Mouse (Mus musculus) common myeloid progenitor, adult 5-6 weeks (primary cell): ENCODE measurements around the gene Tmem63a. TPM values are rescaled to one million over a fixed set of nuclear protein-coding genes. Genes with fewer than 3 reads are reported as not detected.

Source experiments
- ATAC-seq: replicated peaks from 2 replicates; pipeline ENCODE4 v1.8.0; 2016; ENCODE audit warnings: low read depth, mild to moderate bottlenecking, moderate TSS enrichment, inconsistent platforms; ENCODE audit not compliant: poor library complexity, severe bottlenecking
- total RNA-seq: library from RNA; stranded (forward); fragments of 200-1000, 187-1606 nt; gene quantifications from 2 replicates; pipeline ENCODE4 v1.2.3, GENCODE M21; 2017

The Tmem63a gene
- total RNA-seq, 1 experiment from 2014 or later: 9.7 TPM

GRCm38 (mm10) chr1:181001621-181002020, 59.5 kb downstream of the Tmem63a start:
- ATAC-seq: no peak

GRCm38 (mm10) chr1:181003790-181004189, 61.6 kb downstream of the Tmem63a start:
- no peak for ATAC-seq

DNA sequence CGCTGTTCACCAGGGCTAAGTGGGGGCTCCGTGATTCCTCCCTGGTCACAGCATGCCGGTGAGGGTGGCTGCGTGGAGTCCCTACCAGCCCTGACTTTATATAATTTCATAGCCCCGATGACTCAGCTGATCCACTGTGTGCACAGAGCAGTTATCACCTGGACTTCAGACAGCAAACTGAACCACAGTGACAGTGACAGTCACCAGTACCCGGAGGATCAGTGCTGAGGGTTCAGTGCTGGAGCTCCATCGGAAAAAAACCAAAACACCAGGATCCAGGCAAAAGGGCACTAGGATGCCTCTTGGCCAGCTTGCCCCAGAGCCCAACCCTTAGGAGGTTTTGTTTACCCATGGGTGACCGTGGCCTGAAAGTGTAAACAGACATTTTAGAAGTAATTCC, 63.2 kb downstream of the Tmem63a start:
- no peak for ATAC-seq

- no peak for ATAC-seq
Observed at GRCm38 (mm10) chr1:181007831-181008230, 65.7 kb downstream of the Tmem63a start.

DNA sequence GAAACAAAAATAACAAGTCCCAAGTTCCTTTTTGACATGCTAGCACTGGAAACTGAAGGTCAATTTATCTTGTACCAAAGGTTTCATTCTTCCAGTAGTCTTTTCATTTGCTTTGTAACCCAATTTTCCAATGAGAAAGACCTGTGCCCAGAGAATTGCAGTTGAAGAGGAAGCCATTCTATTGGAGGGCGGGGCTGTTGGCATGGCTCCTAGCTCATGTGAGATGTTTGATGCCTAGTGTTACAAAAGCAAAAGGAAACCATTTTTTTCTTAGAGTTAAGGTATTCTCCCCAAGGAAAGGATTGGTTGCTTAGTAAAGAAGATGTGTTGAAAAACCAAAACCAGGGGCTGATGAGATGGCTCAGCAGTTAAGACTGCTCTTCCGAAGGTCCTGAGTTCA, 66.1 kb downstream of the Tmem63a start:
- ATAC-seq: no peak

- no peak for ATAC-seq
Observed at GRCm38 (mm10) chr1:181009011-181009590, 67.0 kb downstream of the Tmem63a start.

DNA sequence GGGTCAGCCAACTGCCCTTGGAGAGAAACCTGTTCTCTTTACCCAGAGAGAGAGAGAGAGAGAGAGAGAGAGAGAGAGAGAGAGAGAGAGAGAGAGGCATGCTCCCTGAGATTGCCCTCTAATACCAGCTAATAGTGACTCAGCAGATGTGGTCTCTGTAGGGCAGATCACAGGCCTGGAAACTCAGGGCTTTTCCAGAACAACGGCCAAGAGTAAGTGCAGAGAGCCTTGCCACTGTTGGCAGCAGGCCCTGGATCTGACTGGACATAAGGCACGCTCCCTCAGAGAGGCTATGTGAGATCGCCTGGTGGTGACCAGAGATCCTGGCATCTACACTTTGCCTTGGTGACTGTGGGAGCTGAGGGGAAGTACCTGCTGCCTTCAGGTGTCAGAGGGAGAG, 67.6 kb downstream of the Tmem63a start:
- ATAC-seq: peak; percentile 60; the same call in 1 of the 2 replicates

- no peak for ATAC-seq
Observed at GRCm38 (mm10) chr1:181010171-181010932, 68.2 kb downstream of the Tmem63a start.

DNA sequence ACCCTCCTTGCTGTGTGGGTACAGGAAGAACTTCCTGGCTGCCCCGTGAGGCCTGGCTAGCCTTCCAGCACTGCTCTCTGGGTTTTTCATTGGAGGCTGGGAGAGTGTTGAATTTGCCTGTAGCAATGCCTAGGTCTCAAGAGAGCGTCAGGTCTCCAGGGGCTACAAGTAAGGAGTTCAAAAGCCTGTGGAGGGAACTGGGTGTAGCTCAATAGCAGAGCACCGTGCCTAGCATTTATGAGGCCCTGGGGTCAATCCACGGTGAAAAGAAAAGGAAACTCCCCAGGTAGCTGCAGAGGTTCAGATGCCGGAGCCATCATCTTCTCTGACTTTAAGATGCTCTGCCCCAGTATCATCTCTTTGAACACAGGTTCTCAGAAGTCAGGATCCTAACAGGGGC, 69.5 kb downstream of the Tmem63a start:
- ATAC-seq: no peak

- no peak for ATAC-seq
Observed at GRCm38 (mm10) chr1:181012416-181012815, 70.3 kb downstream of the Tmem63a start.

DNA sequence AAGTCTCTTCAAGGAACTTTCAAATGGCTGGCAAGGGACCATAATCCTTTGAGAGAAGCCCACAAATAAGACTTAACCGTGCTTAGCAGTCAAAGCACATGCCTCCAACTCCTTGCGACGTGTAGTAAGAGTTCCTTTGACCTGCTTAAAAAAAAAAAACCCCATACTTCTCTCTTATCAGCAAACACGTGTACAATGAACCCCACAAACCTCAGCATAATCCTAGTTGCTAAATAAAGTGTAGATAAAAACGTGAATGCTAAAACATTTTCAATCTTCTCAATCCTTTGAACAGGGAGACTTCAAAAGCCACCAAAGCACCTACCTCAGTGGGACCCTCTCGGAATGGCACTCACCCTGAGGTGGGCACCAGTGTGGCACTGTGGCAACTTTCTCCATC, 71.3 kb downstream of the Tmem63a start:
- ATAC-seq: no peak

DNA sequence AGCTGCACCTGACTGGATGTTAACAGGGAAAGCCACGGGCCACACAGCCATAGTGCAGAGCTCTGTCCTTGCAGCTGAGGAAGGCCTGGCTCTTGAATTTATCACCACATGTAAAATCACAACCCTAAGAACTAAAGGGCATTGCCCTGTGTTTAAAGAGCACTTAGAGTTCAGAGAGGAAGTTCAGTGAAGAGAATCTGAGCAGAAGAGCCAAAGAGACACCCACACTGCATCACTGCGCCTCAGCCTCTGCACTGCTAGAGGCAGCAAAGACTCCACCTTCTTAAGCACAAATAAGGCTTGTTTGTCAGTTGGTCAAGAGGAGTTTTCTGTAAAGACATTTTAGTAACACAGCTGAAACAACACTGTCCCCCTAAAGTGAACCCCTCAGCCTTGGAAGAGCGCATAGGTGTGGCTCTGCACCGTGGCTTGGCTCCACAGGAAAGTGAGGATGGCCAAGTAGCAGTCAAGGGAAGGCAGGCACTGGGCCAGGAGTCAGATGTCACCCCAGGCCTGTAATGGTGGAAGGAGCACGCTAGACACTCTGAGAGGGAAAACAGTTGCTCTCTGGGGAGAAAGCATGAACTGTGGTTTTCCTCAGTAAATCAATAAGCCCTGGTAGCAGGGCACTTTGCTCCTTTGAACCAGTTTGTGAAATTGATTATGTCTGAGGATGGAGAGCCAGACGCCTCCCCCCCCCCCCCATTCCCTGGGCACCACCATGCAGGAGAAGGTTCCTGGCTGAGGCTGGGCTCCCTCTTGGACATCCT, 72.8 kb downstream of the Tmem63a start:
- ATAC-seq: no peak

DNA sequence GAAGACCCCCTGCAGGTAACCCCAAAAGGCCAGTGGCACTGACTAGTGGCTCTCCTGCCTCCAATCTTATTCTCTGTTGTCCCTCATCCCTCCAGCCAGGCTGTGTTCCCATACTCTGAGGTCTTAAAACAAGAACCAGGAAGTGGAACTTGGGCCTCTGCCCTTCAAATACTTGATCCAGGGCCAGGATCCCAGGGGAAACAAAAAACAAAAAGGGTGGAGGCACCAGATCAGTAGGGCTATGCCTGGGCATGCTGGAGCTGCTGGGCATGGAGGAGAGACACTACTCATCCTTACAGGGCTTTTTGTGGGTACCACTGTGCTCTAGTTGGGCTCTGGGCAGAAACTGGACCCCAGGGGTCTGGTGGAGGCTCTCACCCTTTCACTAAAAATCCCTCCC, 73.4 kb downstream of the Tmem63a start:
- no peak for ATAC-seq

DNA sequence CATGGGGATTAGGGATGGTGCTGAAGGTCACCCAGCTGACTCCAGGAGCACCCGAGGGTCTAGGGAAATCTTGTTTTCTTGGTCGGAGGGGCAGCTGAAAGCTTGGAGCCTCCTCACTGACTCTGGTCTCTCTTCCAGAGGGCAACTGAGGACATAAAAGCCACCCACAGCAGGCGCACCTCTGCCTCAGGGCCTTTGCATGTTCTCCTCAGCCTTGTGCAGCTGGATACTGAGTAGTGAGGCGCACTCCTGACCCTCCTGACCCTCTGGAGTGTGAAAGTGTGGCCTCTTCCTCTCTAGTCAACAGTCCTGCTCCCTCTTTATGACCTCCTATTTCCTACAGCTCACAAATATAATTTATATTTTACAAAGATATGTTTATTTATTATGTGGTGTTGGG, 73.9 kb downstream of the Tmem63a start:
- ATAC-seq: no peak

- peak; percentile 62 for ATAC-seq
Observed at GRCm38 (mm10) chr1:181016532-181017131, 74.5 kb downstream of the Tmem63a start.

- peak; percentile 68 for ATAC-seq
Observed at GRCm38 (mm10) chr1:181017212-181017711, 75.1 kb downstream of the Tmem63a start.

DNA sequence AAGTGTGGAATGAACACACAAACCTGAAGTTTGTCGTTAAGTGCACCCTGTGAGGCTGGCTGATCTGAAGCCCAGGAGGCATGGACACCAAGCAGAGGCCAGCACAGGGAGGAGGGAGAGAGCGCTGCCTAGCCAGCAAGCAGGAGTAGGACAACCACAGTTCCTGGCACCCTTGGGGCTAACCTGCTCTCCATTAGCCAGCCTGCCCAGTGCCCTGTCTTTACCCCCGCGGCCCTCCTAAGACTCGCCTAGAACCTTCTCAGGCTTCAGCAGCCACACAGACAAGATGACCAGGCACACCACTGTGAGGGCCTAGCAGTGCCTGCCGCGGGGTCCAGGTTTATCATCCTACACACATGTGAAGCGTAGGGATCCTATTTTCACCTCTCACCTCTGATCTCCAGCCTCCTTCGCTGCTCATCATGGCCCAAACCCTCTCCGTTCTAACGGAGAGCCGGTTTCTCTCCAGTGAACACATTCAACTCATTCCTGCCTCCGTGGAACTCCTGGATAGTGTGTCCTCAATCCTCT, 75.8 kb downstream of the Tmem63a start:
- ATAC-seq: no peak

- ATAC-seq: no peak
Observed at GRCm38 (mm10) chr1:181020756-181021487, 78.8 kb downstream of the Tmem63a start, which contains the start of gene Ephx1. TSS of gene Ephx1 (minus strand) at chr1:181020904.

- ATAC-seq: no peak
Observed at GRCm38 (mm10) chr1:181021488-181021865, 79.3 kb downstream of the Tmem63a start.

- peak; percentile 96 for ATAC-seq
Observed at GRCm38 (mm10) chr1:181022265-181022664, 80.1 kb downstream of the Tmem63a start.
